Mouse (Mus musculus) CD4-positive, CD25-positive, alpha-beta regulatory T cell, adult 2 months (primary cell): ENCODE results near the gene Ephb4.
A peak's percentile ranks its signal among the peaks of the same experiment; 100 is the strongest.

Experiments
- DNase-seq: peaks from one replicate; pipeline ENCODE4 v3.0.0-alpha.2; 2012; ENCODE audit warnings: low read depth, low spot score

Ephb4 gene

GRCm38 (mm10) chr5:137349384-137350204, at the start of gene Ephb4:
Gene Ephb4, plus strand, starts transcription at chr5:137350109.
- DNase-seq: no peak

GRCm38 (mm10) chr5:137301253-137301652, 48.7 kb upstream of the Ephb4 start:
- no peak for DNase-seq

GRCm38 (mm10) chr5:137303609-137304008, 46.3 kb upstream of the Ephb4 start:
- DNase-seq: no peak

- DNase-seq: no peak
These were observed 45.7 kb upstream of the Ephb4 start for GRCm38 (mm10) chr5:137304165-137304564.

- DNase-seq: no peak
These were observed 45.1 kb upstream of the Ephb4 start for GRCm38 (mm10) chr5:137304816-137305215.

GRCm38 (mm10) chr5:137305822-137306221, 44.1 kb upstream of the Ephb4 start:
- no peak for DNase-seq

GRCm38 (mm10) chr5:137306439-137307005, 43.4 kb upstream of the Ephb4 start:
- DNase-seq: peak; percentile 31

GRCm38 (mm10) chr5:137307071-137307912, 42.6 kb upstream of the Ephb4 start, which contains the start of gene Srrt:
Gene Srrt, minus strand, starts transcription at chr5:137307674.
- DNase-seq: peak; percentile 95

GRCm38 (mm10) chr5:137308356-137308755, 41.6 kb upstream of the Ephb4 start:
- DNase-seq: peak; percentile 37

- DNase-seq: no peak
These were observed 36.3 kb upstream of the Ephb4 start for GRCm38 (mm10) chr5:137313466-137314192.

GRCm38 (mm10) chr5:137314193-137315083, 35.5 kb upstream of the Ephb4 start, which contains the start of gene Trip6:
Gene Trip6, minus strand, starts transcription at chr5:137314404.
- no peak for DNase-seq

- DNase-seq: peak; percentile 67
These were observed 34.6 kb upstream of the Ephb4 start for GRCm38 (mm10) chr5:137315084-137315903.

GRCm38 (mm10) chr5:137317361-137317760, 32.5 kb upstream of the Ephb4 start:
- DNase-seq: no peak

GRCm38 (mm10) chr5:137318570-137318969, 31.3 kb upstream of the Ephb4 start:
- DNase-seq: no peak

- no peak for DNase-seq
These were observed 28.9 kb upstream of the Ephb4 start for GRCm38 (mm10) chr5:137320996-137321395.

- no peak for DNase-seq
These were observed 19.0 kb upstream of the Ephb4 start for GRCm38 (mm10) chr5:137330910-137331309.

- DNase-seq: no peak
These were observed 16.9 kb upstream of the Ephb4 start for GRCm38 (mm10) chr5:137332857-137333511.

- peak; percentile 96 for DNase-seq
These were observed 16.3 kb upstream of the Ephb4 start, which contains the start of gene Slc12a9 for GRCm38 (mm10) chr5:137333512-137334174. Gene Slc12a9, minus strand, starts transcription at chr5:137333597.
